ENCODE assay signal across 11 mouse cellular contexts in genomic region chr3:122573426-122574286, GRCm38 (mm10). TPM values are rescaled to one million over a fixed set of nuclear protein-coding genes. Genes with fewer than 3 reads are reported as not detected.
DNase-seq lines count a peak whose midpoint lies in the region; ATAC-seq and TF ChIP-seq lines count a peak whose summit lies in the region.
"Had no signal": no experiment of that assay in that cellular context is flagged by ENCODE, and none has a peak within 500 bp of the region (broad histone marks: within the 10 kb centered on the region; RNA-seq: fewer than 3 reads in every experiment).

No protein-coding gene starts in this region.

- no peaks in the 10 kb centered on the region for H3K27me3 ChIP-seq in forebrain, embryonic 15.5 days
- H3K27me3 ChIP-seq in forebrain, embryonic 12.5 days, result no peaks in the 10 kb centered on the region
- no peaks in the 10 kb centered on the region for H3K27me3 ChIP-seq in CH12.LX (replicated peaks)
- no peaks in the 10 kb centered on the region for H3K27me3 ChIP-seq in midbrain, postnatal 0 days (ENCODE audit: insufficient read depth, low read length)
- H3K27me3 ChIP-seq: kidney, embryonic 15.5 days; limb, embryonic 13.5 days had no signal

- TF ChIP-seq POLR2A in CH12.LX (IDR thresholded peaks at IDR 0.05; ENCODE audit: low read depth, low read length), result no peak

- TF ChIP-seq RAD21 in CH12.LX (IDR thresholded peaks at IDR 0.05; ENCODE audit: low read depth, low read length), result no peak

- DNase-seq in CH12.LX (ENCODE audit: extremely low read depth), result peak; percentile 31
- DNase-seq in layer of hippocampus, adult 9-11 months, result peak; percentile 51
- peak; percentile 36 for DNase-seq in midbrain, postnatal 0 days (ENCODE audit: low spot score)
- DNase-seq in cerebellum, adult 11 months, result no peak
- DNase-seq in cerebellum, adult 18-20 months, result no peak
- no peak for DNase-seq in gastrocnemius, postnatal 10 days
- DNase-seq: heart, adult 11 months had no signal

- in situ Hi-C loops in CH12.LX (cut with MboI; ENCODE audit: low pct_ligation_motif_present, low pct_unique_long_range_greater_than_20kb, low sequenced_read_pairs), result no loop called here

- dilution Hi-C loops in CH12.LX (cut with MboI; ENCODE audit: extremely low pct_ligation_motif_present, extremely low pct_unique_long_range_greater_than_20kb, low sequenced_read_pairs), result no loop called here

- peak; percentile 61 for ATAC-seq in forebrain, embryonic 15.5 days (replicated peaks)
- ATAC-seq in forebrain, embryonic 12.5 days (ENCODE audit: low FRiP score), result no peak
- ATAC-seq in midbrain, postnatal 0 days (ENCODE audit: low FRiP score), result no peak

- H3K36me3 ChIP-seq in forebrain, embryonic 15.5 days, result peaks cover 10% of the 10 kb centered on the region; the same call in 1 of the 2 replicates
- H3K36me3 ChIP-seq in forebrain, embryonic 12.5 days (replicated peaks), result peaks cover 9% of the 10 kb centered on the region; the same call in 1 of the 2 replicates
- H3K36me3 ChIP-seq in CH12.LX (replicated peaks in 1 of 2; ENCODE audit: control insufficient read depth in 1 of 2, insufficient read depth in 1 of 2, low read length in 1 of 2), result no peaks in the 10 kb centered on the region
- no peaks in the 10 kb centered on the region for H3K36me3 ChIP-seq in midbrain, postnatal 0 days (ENCODE audit: insufficient read depth, low read length)

- H3K27ac ChIP-seq in forebrain, embryonic 15.5 days (replicated peaks), result no peak overlapping the region
- no peak overlapping the region for H3K27ac ChIP-seq in forebrain, embryonic 12.5 days
- H3K27ac ChIP-seq in CH12.LX (ENCODE audit: insufficient read depth, low read depth), result no peak overlapping the region
- H3K27ac ChIP-seq in midbrain, postnatal 0 days (ENCODE audit: low read depth, low read length), result no peak overlapping the region
- H3K27ac ChIP-seq: kidney, embryonic 15.5 days; limb, embryonic 13.5 days had no signal

- no peak overlapping the region for H3K9ac ChIP-seq in forebrain, embryonic 15.5 days (replicated peaks)
- no peak overlapping the region for H3K9ac ChIP-seq in forebrain, embryonic 12.5 days
- no peak overlapping the region for H3K9ac ChIP-seq in CH12.LX (ENCODE audit: insufficient read depth, low read depth)
- no peak overlapping the region for H3K9ac ChIP-seq in midbrain, postnatal 0 days (replicated peaks; ENCODE audit: low read length, poor library complexity, severe bottlenecking)
- H3K9ac ChIP-seq: kidney, embryonic 15.5 days; limb, embryonic 13.5 days had no signal

- no peak for TF ChIP-seq CTCF in CH12.LX (conservative IDR thresholded peaks at IDR 0.05 in 1 of 2, IDR thresholded peaks at IDR 0.05 in 1 of 2; ENCODE audit: low read depth in 2 of 2, low read length in 2 of 2)
- TF ChIP-seq CTCF in midbrain, postnatal 0 days (IDR thresholded peaks at IDR 0.05), result no peak

- WGBS in forebrain, embryonic 15.5 days, result 83% methylated on average over 5 of the region's 5 CpGs
- 85% methylated on average over 5 of the region's 5 CpGs for WGBS in forebrain, embryonic 12.5 days
- WGBS in midbrain, postnatal 0 days, result 95% methylated on average over 5 of the region's 5 CpGs

- H3K4me2 ChIP-seq in forebrain, embryonic 15.5 days (replicated peaks), result no peak overlapping the region
- no peak overlapping the region for H3K4me2 ChIP-seq in forebrain, embryonic 12.5 days
- no peak overlapping the region for H3K4me2 ChIP-seq in CH12.LX (ENCODE audit: insufficient read depth, low read depth, poor library complexity, severe bottlenecking)
- no peak overlapping the region for H3K4me2 ChIP-seq in midbrain, postnatal 0 days (ENCODE audit: low read depth, low read length, poor library complexity, severe bottlenecking)
- H3K4me2 ChIP-seq: kidney, embryonic 15.5 days; limb, embryonic 13.5 days had no signal

- H3K4me1 ChIP-seq in forebrain, embryonic 15.5 days, result peaks cover 27% of the 10 kb centered on the region
- no peaks in the 10 kb centered on the region for H3K4me1 ChIP-seq in forebrain, embryonic 12.5 days
- peaks cover 3 to 34% of the 10 kb centered on the region in 2 experiments; a peak in 3 of 4 replicates for H3K4me1 ChIP-seq in CH12.LX (ENCODE audit: control insufficient read depth in 1 of 2, insufficient read depth in 2 of 2)
- no peaks in the 10 kb centered on the region for H3K4me1 ChIP-seq in midbrain, postnatal 0 days (ENCODE audit: insufficient read depth, low read length)
- H3K4me1 ChIP-seq: kidney, embryonic 15.5 days had no signal

- H3K4me3 ChIP-seq in forebrain, embryonic 15.5 days, result no peak overlapping the region
- H3K4me3 ChIP-seq in forebrain, embryonic 12.5 days (replicated peaks), result no peak overlapping the region
- no peak overlapping the region for H3K4me3 ChIP-seq in CH12.LX (replicated peaks in 1 of 3; ENCODE audit: low read depth in 2 of 3, low read length in 2 of 3, poor library complexity in 1 of 3)
- no peak overlapping the region for H3K4me3 ChIP-seq in midbrain, postnatal 0 days (ENCODE audit: low read depth, low read length)
- H3K4me3 ChIP-seq: kidney, embryonic 15.5 days; limb, embryonic 13.5 days had no signal

- no peaks in the 10 kb centered on the region for H3K9me3 ChIP-seq in forebrain, embryonic 15.5 days
- no peaks in the 10 kb centered on the region for H3K9me3 ChIP-seq in forebrain, embryonic 12.5 days
- H3K9me3 ChIP-seq in CH12.LX (replicated peaks; ENCODE audit: low read length), result peaks cover 6% of the 10 kb centered on the region
- H3K9me3 ChIP-seq in midbrain, postnatal 0 days (ENCODE audit: low read length), result no peaks in the 10 kb centered on the region
- H3K9me3 ChIP-seq: kidney, embryonic 15.5 days; limb, embryonic 13.5 days had no signal

- no peaks in the 10 kb centered on the region for H3K79me2 ChIP-seq in CH12.LX (replicated peaks; ENCODE audit: control insufficient read depth, extremely low read depth, insufficient read depth, poor library complexity, severe bottlenecking)

- peak; percentile 79 for TF ChIP-seq EP300 in CH12.LX (IDR thresholded peaks at IDR 0.05; ENCODE audit: low read length)

TF ChIP-seq in CH12.LX, 34 proteins besides CTCF, POLR2A, EP300 and RAD21 (continues in another document):
- TF ChIP-seq MEF2A (IDR thresholded peaks at IDR 0.05; ENCODE audit: borderline replicate concordance, low read depth, low read length) (peak; percentile 64), ETS1 (conservative IDR thresholded peaks at IDR 0.05; ENCODE audit: low read depth, low read length) (peak; percentile 48; the same call in 1 of the 2 replicates), SMC3 (IDR thresholded peaks at IDR 0.05; ENCODE audit: low read depth, low read length) (no peak), GABPA (IDR thresholded peaks at IDR 0.05; ENCODE audit: insufficient replicate concordance, low read depth, low read length) (no peak), TCF12 (IDR thresholded peaks at IDR 0.05; ENCODE audit: low read depth, low read length) (no peak), BHLHE40 (IDR thresholded peaks at IDR 0.05; ENCODE audit: low read depth, low read length) (no peak), USF1 (IDR thresholded peaks at IDR 0.05; ENCODE audit: low read depth, low read length) (no peak), JUN (IDR thresholded peaks at IDR 0.05; ENCODE audit: insufficient read depth, low read depth, low read length) (peak; percentile 42; the same call in 1 of the 2 replicates), HCFC1 (IDR thresholded peaks at IDR 0.05; ENCODE audit: low read depth, low read length) (no peak), RCOR1 (conservative IDR thresholded peaks at IDR 0.05; ENCODE audit: low read depth, low read length) (no peak), UBTF (IDR thresholded peaks at IDR 0.05; ENCODE audit: low read depth, low read length) (no peak), E2F4 (IDR thresholded peaks at IDR 0.05; ENCODE audit: insufficient replicate concordance, low read depth, low read length) (no peak), ZC3H11A (IDR thresholded peaks at IDR 0.05; ENCODE audit: low read depth, low read length) (no peak), CHD2 (IDR thresholded peaks at IDR 0.05; ENCODE audit: low read length) (no peak), CHD1 (IDR thresholded peaks at IDR 0.05; ENCODE audit: low read depth, low read length) (no peak), ZNF384 (IDR thresholded peaks at IDR 0.05; ENCODE audit: low read depth, low read length) (no peak), USF2 (conservative IDR thresholded peaks at IDR 0.05; ENCODE audit: low read depth, low read length) (no peak), PAX5 (IDR thresholded peaks at IDR 0.05; ENCODE audit: low read length) (no peak), ELF1 (IDR thresholded peaks at IDR 0.05; ENCODE audit: low read depth, low read length) (no peak), MAX (IDR thresholded peaks at IDR 0.05; ENCODE audit: low read length) (no peak), POLR2AphosphoS2 (IDR thresholded peaks at IDR 0.05; ENCODE audit: low read depth, low read length) (no peak), ZMIZ1 (IDR thresholded peaks at IDR 0.05; ENCODE audit: low read depth, low read length) (no peak), NELFE (IDR thresholded peaks at IDR 0.05; ENCODE audit: low read depth, low read length) (no peak), IRF4 (IDR thresholded peaks at IDR 0.05; ENCODE audit: low read depth, low read length) (peak; percentile 69), NRF1 (IDR thresholded peaks at IDR 0.05; ENCODE audit: low read depth, low read length) (no peak), ZKSCAN1 (IDR thresholded peaks at IDR 0.05; ENCODE audit: borderline replicate concordance, low read depth, low read length) (no peak), KAT2A (IDR thresholded peaks at IDR 0.05; ENCODE audit: insufficient replicate concordance, low read length) (no peak), MAZ (IDR thresholded peaks at IDR 0.05; ENCODE audit: low read depth, low read length) (no peak), JUND (conservative IDR thresholded peaks at IDR 0.05; ENCODE audit: low read depth, low read length) (peak; percentile 70), TBP (conservative IDR thresholded peaks at IDR 0.05; ENCODE audit: low read depth, low read length) (no peak), MYC (IDR thresholded peaks at IDR 0.05; ENCODE audit: low read depth, low read length) (no peak), SIN3A (IDR thresholded peaks at IDR 0.05; ENCODE audit: low read length) (no peak), MXI1 (IDR thresholded peaks at IDR 0.05; ENCODE audit: low read depth, low read length) (no peak)

RNA-seq across cellular contexts. Expression of gene Fnbp1l, which starts 45.9 kb away (rescaled TPM):
- polyA plus RNA-seq in forebrain, embryonic 15.5 days (2015; fragmentation: Nextera tagmentation; extraction: Ambion mirVana), result 240 and 248 TPM in 2 replicates
- polyA plus RNA-seq in forebrain, embryonic 12.5 days (2016; fragmentation: Nextera tagmentation; extraction: Ambion mirVana), result 133 and 146 TPM in 2 replicates
- total RNA-seq in CH12.LX (2012; rRNA removed) (1.3 and 1.5 TPM in 2 replicates), CH12.LX (2014; rRNA removed) (1.9 and 2.0 TPM in 2 replicates)
- polyA plus RNA-seq in CH12.LX (2012; ENCODE audit: insufficient read length, low read depth), result 2.0 TPM in 2 replicates
- total RNA-seq in midbrain, postnatal 0 days (2014; rRNA removed), result 135 and 179 TPM in 2 replicates
- 182 and 209 TPM in 2 replicates for polyA plus RNA-seq in midbrain, postnatal 0 days (2015; fragmentation: Nextera tagmentation; extraction: Ambion mirVana)
- 10 to 100 TPM; 16.0 to 17.5 TPM for total RNA-seq in gastrocnemius, postnatal 10 days (2021)

Comparison
In these comparisons a context has a peak if more than half of its experiments do, and no peak if none do; other contexts are left out.
1. DNase-seq: peak in CH12.LX (single experiment), layer of hippocampus, adult 9-11 months (single experiment) and midbrain, postnatal 0 days (single experiment); none in cerebellum, adult 11 months (single experiment), cerebellum, adult 18-20 months (0 of 2) and gastrocnemius, postnatal 10 days (single experiment).
2. RNA of gene Fnbp1l, which starts 45.9 kb away (polyA plus RNA-seq): 240 to 248 TPM in forebrain, embryonic 15.5 days, 182 to 209 TPM in midbrain, postnatal 0 days and 133 to 146 TPM in forebrain, embryonic 12.5 days; 2.0 TPM in CH12.LX; every median in the first group is over 10 times any median in the second.